Mouse (Mus musculus) lung, embryonic 14.5 days (tissue): ENCODE data around the gene Trip4. TPM values are rescaled to one million over a fixed set of nuclear protein-coding genes. Genes with fewer than 3 reads are reported as not detected.

Experiments used
- ATAC-seq: fragments of 200-750 bp; cut with Nextera tagmentation; 2 replicates; pipeline ENCODE4 v1.8.0; 2017; ENCODE audit warnings: mild to moderate bottlenecking, moderate TSS enrichment, moderate library complexity; ENCODE audit not compliant: insufficient read depth
- DNase-seq: peaks from one replicate; pipeline ENCODE4 v3.0.0-alpha.2; 2015
- H3K27ac ChIP-seq: fragments of 300-500 bp; sonication (generic); 2 replicates; pipeline ENCODE4 v1.5.1; 2014; ENCODE audit warnings: low read depth, mild to moderate bottlenecking, moderate library complexity
- H3K27me3 ChIP-seq: fragments of 300-500 bp; sonication (generic); 2 replicates; pipeline ENCODE4 v1.6.1; 2014; ENCODE audit warnings: low read length, control low read depth; ENCODE audit not compliant: insufficient read depth
- H3K36me3 ChIP-seq: fragments of 300-500 bp; sonication (generic); 2 replicates; pipeline ENCODE4 v1.6.1; 2014; ENCODE audit warnings: control low read depth; ENCODE audit not compliant: insufficient read depth
- H3K4me1 ChIP-seq: fragments of 300-500 bp; sonication (generic); 2 replicates; pipeline ENCODE4 v1.6.1; 2014; ENCODE audit warnings: antibody characterized with exemption, control low read depth; ENCODE audit not compliant: insufficient read depth
- H3K4me2 ChIP-seq: fragments of 300-500 bp; sonication (generic); 2 replicates; pipeline ENCODE4 v1.6.1; 2014; ENCODE audit warnings: mild to moderate bottlenecking
- H3K4me3 ChIP-seq: fragments of 300-500 bp; sonication (generic); 2 replicates; pipeline ENCODE4 v1.5.1; 2014; ENCODE audit warnings: low read depth, low read length
- H3K9ac ChIP-seq: fragments of 300-500 bp; sonication (generic); 2 replicates; pipeline ENCODE4 v1.6.1; 2014
- H3K9me3 ChIP-seq: fragments of 300-500 bp; sonication (generic); 2 replicates; pipeline ENCODE4 v1.6.1; 2016; ENCODE audit warnings: low read depth, low read length, control low read depth
- CTCF ChIP-seq: IDR thresholded peaks from 2 replicates; pipeline ENCODE4 v1.5.1; 2016; ENCODE audit warnings: antibody characterized with exemption, low read depth
- WGBS: fragments of 180-500 bp; shearing (Covaris S2); extraction: QIAGEN DNeasy Blood & Tissue Kit; methylation state at CpG from one replicate; pipeline ENCODE4 v1.1.7; 2014; 5-methylcytosine and 5-hydroxymethylcytosine counted together
- polyA plus RNA-seq: library from polyadenylated mRNA; unstranded; fragments of >200 nt; fragmentation: Nextera tagmentation; extraction: Ambion mirVana; gene quantifications from 2 replicates; pipeline ENCODE4 v1.2.1, GENCODE M21; 2014

Gene Trip4
- polyA plus RNA-seq, 1 experiment from 2014 or later: 34.0 TPM

DNA sequence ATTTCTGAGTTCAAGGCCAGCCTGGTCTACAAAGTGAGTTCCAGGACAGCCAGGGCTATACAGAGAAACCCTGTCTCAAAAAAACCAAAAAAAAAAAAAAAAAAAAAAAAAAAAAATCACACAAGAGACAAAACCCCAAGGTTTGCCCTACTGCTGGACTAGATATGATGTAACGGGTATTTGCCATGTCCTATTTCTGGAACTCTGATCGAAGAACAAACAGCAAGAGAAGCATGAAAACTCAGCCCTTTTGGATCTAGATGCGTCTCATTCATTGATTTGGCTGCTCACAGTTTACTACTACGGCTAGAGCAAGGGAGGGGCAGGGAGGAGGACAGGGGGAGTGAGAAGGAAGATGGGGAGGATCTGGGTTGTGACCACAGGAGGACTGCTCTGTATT lies 86.6 kb downstream of the Trip4 start:
- H3K4me1 ChIP-seq: peaks cover 22% of the 10 kb centered on the region
- H3K27ac ChIP-seq: no peak overlapping the region
- DNase-seq: no peak
- no peaks in the 10 kb centered on the region for H3K36me3 ChIP-seq
- no peaks in the 10 kb centered on the region for H3K9me3 ChIP-seq
- H3K4me2 ChIP-seq: no peak overlapping the region
- no peak overlapping the region for H3K4me3 ChIP-seq
- WGBS: 81% methylated on average over 4 of the region's 4 CpGs
- no peak overlapping the region for H3K9ac ChIP-seq
- no peaks in the 10 kb centered on the region for H3K27me3 ChIP-seq
- ATAC-seq: no peak
- TF ChIP-seq CTCF: no peak

DNA sequence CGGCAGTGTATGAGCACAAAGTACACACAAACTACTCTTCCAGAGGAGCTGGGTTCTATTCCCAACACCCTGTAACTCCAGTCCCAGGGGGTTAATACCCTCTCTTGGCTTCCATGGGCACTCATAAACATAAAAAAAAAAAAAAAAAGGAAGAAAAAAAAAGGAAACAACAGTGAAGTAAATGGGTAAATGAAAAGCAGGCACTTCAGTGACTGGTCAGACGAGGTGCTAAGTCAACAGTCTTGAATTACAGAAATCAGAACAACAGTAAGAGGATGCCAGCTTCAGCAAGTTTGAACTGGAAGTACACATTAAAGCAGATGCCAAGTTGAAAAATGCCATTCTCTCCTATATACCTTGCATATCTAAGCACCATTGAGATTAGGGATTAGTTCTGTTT lies 88.3 kb downstream of the Trip4 start:
- Histone ChIP-seq H3K4me1 (peaks cover 14% of the 10 kb centered on the region; the same call in 1 of the 2 replicates), H3K4me3 (no peak overlapping the region), H3K9me3 (no peaks in the 10 kb centered on the region), H3K27me3 (no peaks in the 10 kb centered on the region), H3K4me2 (no peak overlapping the region), H3K9ac (no peak overlapping the region), H3K27ac (no peak overlapping the region), H3K36me3 (no peaks in the 10 kb centered on the region)
- ATAC-seq (no peak), DNase-seq (peak; percentile 30)
- no peak for TF ChIP-seq CTCF
- WGBS: 64% methylated on average over 2 of the region's 2 CpGs

DNA sequence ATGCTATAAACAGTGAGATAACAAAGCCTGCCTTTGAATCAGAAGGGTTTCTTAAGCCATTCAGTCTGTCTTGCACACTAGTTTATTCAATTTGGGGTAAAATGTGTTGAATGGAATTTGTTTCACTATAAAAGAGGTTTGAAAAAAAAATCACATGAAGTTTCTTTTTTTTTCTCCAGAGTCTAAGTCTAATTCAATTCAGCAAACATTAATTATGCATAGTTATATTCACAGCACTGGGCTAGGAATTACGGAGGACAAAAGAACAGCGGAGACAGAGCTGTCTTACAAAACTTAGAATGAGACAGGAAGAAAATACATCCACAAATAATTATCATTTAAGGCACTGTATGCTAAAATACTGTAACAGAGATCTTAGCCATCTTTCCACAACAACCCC lies 90.2 kb downstream of the Trip4 start:
- Histone ChIP-seq H3K4me1 (peaks cover 2% of the 10 kb centered on the region; the same call in 1 of the 2 replicates), H3K36me3 (no peaks in the 10 kb centered on the region), H3K4me2 (no peak overlapping the region), H3K4me3 (no peak overlapping the region), H3K27ac (no peak overlapping the region), H3K27me3 (no peaks in the 10 kb centered on the region), H3K9ac (no peak overlapping the region), H3K9me3 (no peaks in the 10 kb centered on the region)
- ATAC-seq (no peak), DNase-seq (no peak)
- no peak for TF ChIP-seq CTCF
- 79% methylated on average over 2 of the region's 2 CpGs for whole genome bisulfite sequencing

DNA sequence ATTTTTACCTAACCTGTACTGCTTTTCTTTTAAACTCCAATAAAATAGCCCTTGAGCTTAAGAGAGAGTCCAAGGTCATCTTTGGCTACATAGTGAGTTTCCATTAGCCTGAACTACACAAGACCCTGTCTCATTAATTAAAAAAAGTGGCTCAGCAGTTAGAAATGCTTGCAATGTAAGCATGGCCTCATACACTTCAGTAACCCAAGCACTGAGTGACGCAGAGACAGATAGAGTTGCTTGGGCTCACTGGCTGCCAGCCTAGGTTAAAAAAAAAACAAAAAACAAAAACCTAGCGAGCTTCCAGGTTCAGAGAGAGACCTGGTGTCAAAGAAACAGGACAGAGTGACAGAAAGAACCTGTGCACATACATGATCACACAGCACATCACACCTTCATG lies 95.8 kb downstream of the Trip4 start:
- Histone ChIP-seq H3K27ac (no peak overlapping the region; the same call in 1 of the 2 replicates), H3K9me3 (no peaks in the 10 kb centered on the region), H3K36me3 (no peaks in the 10 kb centered on the region), H3K4me2 (no peak overlapping the region), H3K4me1 (no peaks in the 10 kb centered on the region), H3K4me3 (no peak overlapping the region), H3K9ac (no peak overlapping the region), H3K27me3 (no peaks in the 10 kb centered on the region)
- DNase-seq (no peak), ATAC-seq (no peak)
- WGBS: 48% methylated on average over 2 of the region's 2 CpGs
- TF ChIP-seq CTCF: no peak

DNA sequence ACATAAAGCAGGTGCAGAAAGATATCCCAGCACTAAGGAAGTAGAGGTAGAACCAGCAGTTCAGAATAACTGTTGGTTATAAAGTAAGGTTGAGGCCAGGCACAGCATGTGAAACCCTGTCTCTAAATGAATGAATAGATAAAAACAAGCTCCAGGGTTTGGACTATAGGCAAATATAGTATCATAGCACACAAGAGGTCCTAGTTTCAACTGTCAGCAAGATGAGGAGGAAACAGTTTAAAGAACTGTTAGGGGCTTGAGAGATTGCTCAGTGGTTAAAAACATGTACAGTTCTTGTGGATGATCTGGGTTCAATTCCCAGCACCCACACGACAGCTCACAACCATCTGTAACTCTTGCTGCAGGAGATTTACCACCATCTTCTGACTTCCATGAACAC lies 96.8 kb downstream of the Trip4 start:
- no peaks in the 10 kb centered on the region for H3K27me3 ChIP-seq
- 94% methylated on average over 1 of the region's 1 CpGs for WGBS
- no peaks in the 10 kb centered on the region for H3K4me1 ChIP-seq
- no peak overlapping the region for H3K9ac ChIP-seq
- H3K9me3 ChIP-seq: no peaks in the 10 kb centered on the region
- no peak overlapping the region for H3K27ac ChIP-seq
- no peak for TF ChIP-seq CTCF
- no peaks in the 10 kb centered on the region for H3K36me3 ChIP-seq
- no peak for ATAC-seq
- DNase-seq: no peak
- no peak overlapping the region for H3K4me2 ChIP-seq
- H3K4me3 ChIP-seq: no peak overlapping the region

DNA sequence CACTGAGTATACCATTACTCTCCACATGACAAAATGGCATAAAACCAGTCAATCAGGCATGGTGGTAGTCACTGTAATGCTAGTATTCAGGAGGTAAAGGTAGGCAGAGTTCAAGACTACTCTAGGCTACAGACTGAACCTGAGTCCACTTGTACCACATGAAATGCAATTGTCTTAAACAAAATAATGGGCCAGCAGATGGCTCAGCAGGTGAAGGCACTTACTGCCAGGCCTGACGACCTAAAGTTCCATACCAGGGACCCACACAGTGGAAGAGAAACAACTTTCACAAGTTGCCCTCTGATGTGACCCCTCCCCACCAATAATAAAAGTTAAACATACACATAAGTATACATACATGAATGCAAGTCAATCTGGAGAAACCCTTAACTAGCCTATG lies 100.8 kb downstream of the Trip4 start:
- no peak overlapping the region for H3K27ac ChIP-seq
- no peaks in the 10 kb centered on the region for H3K4me1 ChIP-seq
- no peaks in the 10 kb centered on the region for H3K27me3 ChIP-seq
- no peak for TF ChIP-seq CTCF
- no peak overlapping the region for H3K4me3 ChIP-seq
- no peak overlapping the region for H3K4me2 ChIP-seq
- H3K9me3 ChIP-seq: no peaks in the 10 kb centered on the region
- ATAC-seq (no peak), DNase-seq (no peak)
- no peak overlapping the region for H3K9ac ChIP-seq
- no peaks in the 10 kb centered on the region for H3K36me3 ChIP-seq
- WGBS: 76% methylated on average over 1 of the region's 1 CpGs

DNA sequence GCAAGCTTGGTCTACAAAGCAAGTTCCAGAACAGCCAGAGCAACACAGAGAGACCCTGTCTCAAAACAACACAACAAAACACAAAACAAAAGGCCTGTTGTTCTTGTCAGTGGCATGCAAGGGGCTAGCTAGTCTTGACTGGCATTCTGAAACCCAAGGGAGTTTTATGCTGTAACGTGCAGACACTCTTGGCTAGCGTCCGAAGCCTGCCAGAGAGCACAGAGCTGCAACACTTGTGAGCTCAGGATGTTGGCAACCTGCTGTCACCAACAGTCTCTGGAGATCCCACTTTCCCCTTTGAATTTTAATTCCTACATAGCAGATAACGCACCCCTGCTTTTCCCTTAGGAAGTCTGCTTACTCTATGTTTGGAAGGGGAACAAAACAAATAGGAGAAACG lies 101.3 kb downstream of the Trip4 start:
- no peak overlapping the region for H3K4me3 ChIP-seq
- H3K9me3 ChIP-seq: no peaks in the 10 kb centered on the region
- H3K9ac ChIP-seq: no peak overlapping the region
- H3K36me3 ChIP-seq: no peaks in the 10 kb centered on the region
- DNase-seq: no peak
- H3K4me2 ChIP-seq: no peak overlapping the region
- WGBS: 54% methylated on average over 5 of the region's 5 CpGs
- no peak for ATAC-seq
- no peak for TF ChIP-seq CTCF
- no peak overlapping the region for H3K27ac ChIP-seq
- H3K27me3 ChIP-seq: no peaks in the 10 kb centered on the region
- no peaks in the 10 kb centered on the region for H3K4me1 ChIP-seq

DNA sequence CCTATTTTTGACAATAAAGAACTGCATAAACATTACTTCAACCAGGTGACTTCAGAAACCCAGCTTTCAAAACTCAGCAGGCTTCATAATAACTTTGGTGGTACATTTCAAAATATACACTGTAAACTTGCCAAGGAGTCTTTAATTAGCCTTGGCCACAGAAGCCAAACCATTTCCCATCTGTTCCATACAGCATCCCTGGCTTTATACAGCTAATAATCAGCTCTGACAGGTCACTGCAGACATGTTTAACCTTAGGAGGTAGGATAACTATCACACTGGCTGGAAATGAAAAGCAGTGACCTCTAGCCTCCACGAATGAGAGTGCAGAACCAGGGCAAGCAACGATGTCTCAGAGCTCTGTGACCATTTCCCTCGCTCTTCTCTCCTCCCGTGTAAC lies 108.8 kb downstream of the Trip4 start:
- Histone ChIP-seq H3K4me2 (no peak overlapping the region), H3K9me3 (no peaks in the 10 kb centered on the region), H3K4me3 (no peak overlapping the region), H3K36me3 (peaks cover 3% of the 10 kb centered on the region; the same call in 1 of the 2 replicates), H3K27me3 (no peaks in the 10 kb centered on the region), H3K27ac (no peak overlapping the region), H3K4me1 (no peaks in the 10 kb centered on the region), H3K9ac (no peak overlapping the region)
- ATAC-seq: no peak
- DNase-seq: no peak
- 75% methylated on average over 4 of the region's 4 CpGs for WGBS
- TF ChIP-seq CTCF: no peak
